Mouse (Mus musculus) liver, embryonic 14.5 days (tissue): ENCODE measurements around the gene Hcfc1r1.

Experiments
- CTCF ChIP-seq: IDR thresholded peaks from 2 replicates; pipeline ENCODE4 v1.5.1; 2016; ENCODE audit warnings: antibody characterized with exemption, low read depth, control low read depth
- EP300 ChIP-seq: IDR thresholded peaks from 2 replicates; pipeline ENCODE4 v1.6.1; 2016; ENCODE audit warnings: antibody characterized with exemption, low read depth

GRCm38 (mm10) chr17:23651363-23651762, 22.0 kb upstream of the Hcfc1r1 start:
- TF ChIP-seq CTCF, result no peak
- no peak for TF ChIP-seq EP300
